Mouse (Mus musculus) E14TG2a.4 (cell line): ENCODE measurements around the gene Inpp5b.

Experiments
- CTCF ChIP-seq: conservative IDR thresholded peaks from 2 replicates; pipeline ENCODE4 v1.5.1; 2014; ENCODE audit warnings: low read length
- NANOG ChIP-seq: IDR thresholded peaks from 2 replicates; pipeline ENCODE4 v1.6.1; 2014; ENCODE audit warnings: borderline replicate concordance, low read length, mixed read lengths
- POU5F1 ChIP-seq: IDR thresholded peaks from 2 replicates; pipeline ENCODE4 v1.6.1; 2014; ENCODE audit warnings: low read length, borderline replicate concordance

DNA sequence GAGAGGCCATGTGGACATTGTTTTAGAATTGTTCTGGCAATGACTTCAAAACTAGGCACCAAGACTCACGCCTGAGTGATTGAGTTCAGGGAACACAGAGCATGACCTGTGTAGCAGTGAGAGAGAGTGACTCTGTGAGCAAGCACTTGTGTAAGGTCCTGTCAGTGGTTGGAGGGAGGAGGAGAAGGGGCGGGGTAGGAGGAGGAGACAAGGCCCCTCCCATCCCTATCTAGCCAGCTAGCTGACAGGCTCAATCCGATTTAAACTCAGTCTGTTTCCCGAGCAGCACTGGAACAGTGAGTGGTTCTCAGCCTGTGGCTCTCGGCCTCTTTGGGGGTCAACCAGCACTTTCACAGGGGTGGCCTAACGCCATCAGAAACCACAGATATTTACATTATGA lies 76.2 kb downstream of the Inpp5b start:
- TF ChIP-seq CTCF (no peak), NANOG (no peak), POU5F1 (no peak)
